Mouse (Mus musculus): ENCODE results near the gene Slc15a3. TPM values are rescaled to one million over a fixed set of nuclear protein-coding genes. Genes with fewer than 3 reads are reported as not detected.

Gene Slc15a3
- polyA plus RNA-seq, 1 experiment from 2014 or later: 0.33 TPM

GRCm38 (mm10) chr19:10880085-10880974 lies 40.8 kb downstream of the Slc15a3 start:
- no peak; the same call in 1 of the 2 replicates for ATAC-seq (ENCODE audit: low read depth)
- Histone ChIP-seq H3K4me2 (peak overlapping the region; percentile 93), H3K4me1 (replicated peaks) (peaks cover 24% of the 10 kb centered on the region), H3K27ac (replicated peaks) (peak overlapping the region; percentile 98), H3K9ac (peak overlapping the region; percentile 82), H3K9me3 (no peaks in the 10 kb centered on the region), H3K27me3 (no peaks in the 10 kb centered on the region), H3K36me3 (peaks cover 7% of the 10 kb centered on the region; the same call in 1 of the 2 replicates), H3K4me3 (peak overlapping the region; percentile 68)
- WGBS: 43% methylated on average over 7 of the region's 7 CpGs

- H3K9me3 ChIP-seq: no peaks in the 10 kb centered on the region
- H3K4me1 ChIP-seq (replicated peaks): peaks cover 24% of the 10 kb centered on the region
- peak overlapping the region; percentile 93 for H3K4me2 ChIP-seq
- H3K9ac ChIP-seq: peak overlapping the region; percentile 82
- no peak; the same call in none of the 2 replicates for ATAC-seq (ENCODE audit: low read depth)
- peaks cover 7% of the 10 kb centered on the region; the same call in 1 of the 2 replicates for H3K36me3 ChIP-seq
- H3K27ac ChIP-seq (replicated peaks): peak overlapping the region; percentile 98
- H3K4me3 ChIP-seq: peak overlapping the region; percentile 68
- 0% methylated on average over 13 of the region's 14 CpGs for WGBS
- no peaks in the 10 kb centered on the region for H3K27me3 ChIP-seq
Measured at GRCm38 (mm10) chr19:10880975-10881425, 41.5 kb downstream of the Slc15a3 start.

GRCm38 (mm10) chr19:10881426-10882154 lies 42.1 kb downstream of the Slc15a3 start, which contains the start of gene Tmem109:
Gene Tmem109 (minus strand): TSS chr19:10882001.
- Histone ChIP-seq H3K27me3 (no peaks in the 10 kb centered on the region), H3K9ac (peak within 1 kb of the TSS; percentile 82), H3K27ac (replicated peaks) (peak within 1 kb of the TSS; percentile 98), H3K36me3 (peaks cover 7% of the 10 kb centered on the region; the same call in 1 of the 2 replicates), H3K4me2 (peak within 1 kb of the TSS; percentile 93), H3K9me3 (no peaks in the 10 kb centered on the region), H3K4me3 (peak within 1 kb of the TSS; percentile 68), H3K4me1 (replicated peaks) (peaks cover 24% of the 10 kb centered on the region)
- peak; percentile 95 for ATAC-seq (ENCODE audit: low read depth)
- under 1% methylated on average over 49 of the region's 49 CpGs for WGBS

- ATAC-seq (ENCODE audit: low read depth): no peak
- Histone ChIP-seq H3K36me3 (no peaks in the 10 kb centered on the region), H3K4me1 (replicated peaks) (peaks cover 21% of the 10 kb centered on the region), H3K9me3 (no peaks in the 10 kb centered on the region), H3K27ac (replicated peaks) (no peak overlapping the region), H3K4me2 (no peak overlapping the region), H3K4me3 (no peak overlapping the region), H3K27me3 (no peaks in the 10 kb centered on the region), H3K9ac (no peak overlapping the region)
- 89% methylated on average over 3 of the region's 3 CpGs for WGBS
Measured at GRCm38 (mm10) chr19:10892201-10892600, 52.7 kb downstream of the Slc15a3 start.

- under 1% methylated on average over 43 of the region's 43 CpGs for WGBS
- peak within 1 kb of the TSS; percentile 92 for H3K27ac ChIP-seq (replicated peaks)
- no peaks in the 10 kb centered on the region for H3K27me3 ChIP-seq
- peak within 1 kb of the TSS; percentile 85 for H3K4me3 ChIP-seq
- H3K9me3 ChIP-seq: no peaks in the 10 kb centered on the region
- peaks cover 23% of the 10 kb centered on the region for H3K4me1 ChIP-seq (replicated peaks)
- peak within 1 kb of the TSS; percentile 85 for H3K9ac ChIP-seq
- H3K4me2 ChIP-seq: peak within 1 kb of the TSS; percentile 89
- ATAC-seq (ENCODE audit: low read depth): peak; percentile 97
- peaks cover 28% of the 10 kb centered on the region for H3K36me3 ChIP-seq
Measured at GRCm38 (mm10) chr19:10895016-10895528, 55.5 kb downstream of the Slc15a3 start, which contains the start of gene Prpf19. Gene Prpf19 (plus strand): TSS chr19:10895231.

- no peaks in the 10 kb centered on the region for H3K27me3 ChIP-seq
- peak; percentile 11; the same call in 1 of the 2 replicates for ATAC-seq (ENCODE audit: low read depth)
- H3K9me3 ChIP-seq: no peaks in the 10 kb centered on the region
- 1% methylated on average over 16 of the region's 16 CpGs for WGBS
- H3K27ac ChIP-seq (replicated peaks): peak overlapping the region; percentile 92
- peak overlapping the region; percentile 85 for H3K4me3 ChIP-seq
- peak overlapping the region; percentile 89 for H3K4me2 ChIP-seq
- H3K36me3 ChIP-seq: peaks cover 34% of the 10 kb centered on the region
- H3K9ac ChIP-seq: peak overlapping the region; percentile 85
- peaks cover 23% of the 10 kb centered on the region for H3K4me1 ChIP-seq (replicated peaks)
Measured at GRCm38 (mm10) chr19:10895708-10896107, 56.2 kb downstream of the Slc15a3 start.

- peak overlapping the region; percentile 85 for H3K9ac ChIP-seq
- no peaks in the 10 kb centered on the region for H3K27me3 ChIP-seq
- H3K36me3 ChIP-seq: peaks cover 46% of the 10 kb centered on the region
- no peak for ATAC-seq (ENCODE audit: low read depth)
- peaks cover 23% of the 10 kb centered on the region for H3K4me1 ChIP-seq (replicated peaks)
- H3K9me3 ChIP-seq: no peaks in the 10 kb centered on the region
- 88% methylated on average over 7 of the region's 7 CpGs for WGBS
- H3K27ac ChIP-seq (replicated peaks): no peak overlapping the region
- H3K4me3 ChIP-seq: peak overlapping the region; percentile 85
- peak overlapping the region; percentile 89 for H3K4me2 ChIP-seq
Measured at GRCm38 (mm10) chr19:10896849-10897248, 57.3 kb downstream of the Slc15a3 start.

GRCm38 (mm10) chr19:10897491-10897890 lies 58.0 kb downstream of the Slc15a3 start:
- WGBS: 89% methylated on average over 8 of the region's 8 CpGs
- H3K9ac ChIP-seq: peak overlapping the region; percentile 85; the same call in 1 of the 2 replicates
- H3K4me3 ChIP-seq: no peak overlapping the region
- peaks cover 52% of the 10 kb centered on the region for H3K36me3 ChIP-seq
- no peaks in the 10 kb centered on the region for H3K27me3 ChIP-seq
- peak overlapping the region; percentile 89; the same call in 1 of the 2 replicates for H3K4me2 ChIP-seq
- ATAC-seq (ENCODE audit: low read depth): no peak
- H3K4me1 ChIP-seq (replicated peaks): peaks cover 23% of the 10 kb centered on the region
- H3K27ac ChIP-seq (replicated peaks): no peak overlapping the region
- no peaks in the 10 kb centered on the region for H3K9me3 ChIP-seq

- WGBS: 81% methylated on average over 6 of the region's 6 CpGs
- Histone ChIP-seq H3K9ac (no peak overlapping the region), H3K27ac (replicated peaks) (no peak overlapping the region), H3K36me3 (peaks cover 80% of the 10 kb centered on the region), H3K9me3 (no peaks in the 10 kb centered on the region), H3K4me1 (replicated peaks) (peaks cover 19% of the 10 kb centered on the region), H3K4me2 (no peak overlapping the region), H3K27me3 (no peaks in the 10 kb centered on the region), H3K4me3 (no peak overlapping the region)
- ATAC-seq (ENCODE audit: low read depth): no peak
Measured at GRCm38 (mm10) chr19:10900315-10900714, 60.8 kb downstream of the Slc15a3 start.

GRCm38 (mm10) chr19:10901046-10901445 lies 61.5 kb downstream of the Slc15a3 start:
- H3K27me3 ChIP-seq: no peaks in the 10 kb centered on the region
- 94% methylated on average over 5 of the region's 5 CpGs for WGBS
- H3K4me2 ChIP-seq: no peak overlapping the region
- no peak overlapping the region for H3K4me3 ChIP-seq
- ATAC-seq (ENCODE audit: low read depth): no peak
- peaks cover 88% of the 10 kb centered on the region for H3K36me3 ChIP-seq
- H3K9me3 ChIP-seq: no peaks in the 10 kb centered on the region
- H3K27ac ChIP-seq (replicated peaks): no peak overlapping the region
- H3K4me1 ChIP-seq (replicated peaks): peaks cover 14% of the 10 kb centered on the region
- no peak overlapping the region for H3K9ac ChIP-seq

- ATAC-seq (ENCODE audit: low read depth): no peak
- Histone ChIP-seq H3K27ac (replicated peaks) (no peak overlapping the region), H3K36me3 (peaks cover 91% of the 10 kb centered on the region), H3K9ac (no peak overlapping the region), H3K9me3 (no peaks in the 10 kb centered on the region), H3K4me2 (no peak overlapping the region), H3K4me1 (replicated peaks) (no peaks in the 10 kb centered on the region), H3K4me3 (no peak overlapping the region), H3K27me3 (no peaks in the 10 kb centered on the region)
- 96% methylated on average over 5 of the region's 5 CpGs for WGBS
Measured at GRCm38 (mm10) chr19:10904512-10904911, 65.0 kb downstream of the Slc15a3 start.

Measured in neural tube, embryonic 13.5 days (tissue).